Mouse (Mus musculus) kidney, postnatal 10 days (tissue): ENCODE data around the gene Tmem199.

Experiments
- DNase-seq: peaks from one replicate; pipeline ENCODE4 v3.0.0; 2021; ENCODE audit warnings: mixed read lengths

Tmem199 gene

DNA sequence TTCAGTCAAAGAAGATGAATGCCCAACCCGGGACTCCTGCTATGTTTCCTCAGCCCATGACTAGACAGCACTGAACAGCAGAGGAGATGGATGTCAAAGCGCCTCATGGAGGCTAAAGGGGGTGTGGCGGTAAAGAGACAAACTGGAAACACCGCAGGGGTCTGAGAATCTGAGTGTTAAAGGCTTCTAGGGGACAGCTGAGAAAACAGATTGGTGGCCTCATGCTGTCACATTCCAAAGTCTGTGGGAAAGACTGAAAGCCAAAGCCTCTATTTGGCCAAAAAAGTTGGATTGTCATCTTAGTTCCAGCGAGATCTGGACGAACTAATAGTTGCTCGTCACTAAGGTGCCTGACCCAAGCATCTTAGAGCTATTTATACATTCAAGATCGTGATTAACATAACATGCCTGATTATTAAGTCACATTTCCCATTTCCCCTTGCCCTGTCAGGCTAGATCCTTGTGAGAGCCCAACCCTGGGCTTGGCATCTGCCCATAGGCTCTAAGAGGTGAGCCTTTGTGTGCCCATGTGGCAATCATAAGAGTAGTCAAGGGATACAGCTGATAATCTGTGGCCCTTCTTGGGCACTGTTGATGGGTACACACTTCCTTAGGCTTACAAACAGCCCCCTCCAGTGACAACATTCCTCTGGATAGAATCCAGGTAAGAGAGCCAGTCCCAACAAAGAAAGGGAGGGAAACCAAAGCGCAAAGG lies 11.4 kb upstream of the Tmem199 start:
- DNase-seq = peak; percentile 22

DNA sequence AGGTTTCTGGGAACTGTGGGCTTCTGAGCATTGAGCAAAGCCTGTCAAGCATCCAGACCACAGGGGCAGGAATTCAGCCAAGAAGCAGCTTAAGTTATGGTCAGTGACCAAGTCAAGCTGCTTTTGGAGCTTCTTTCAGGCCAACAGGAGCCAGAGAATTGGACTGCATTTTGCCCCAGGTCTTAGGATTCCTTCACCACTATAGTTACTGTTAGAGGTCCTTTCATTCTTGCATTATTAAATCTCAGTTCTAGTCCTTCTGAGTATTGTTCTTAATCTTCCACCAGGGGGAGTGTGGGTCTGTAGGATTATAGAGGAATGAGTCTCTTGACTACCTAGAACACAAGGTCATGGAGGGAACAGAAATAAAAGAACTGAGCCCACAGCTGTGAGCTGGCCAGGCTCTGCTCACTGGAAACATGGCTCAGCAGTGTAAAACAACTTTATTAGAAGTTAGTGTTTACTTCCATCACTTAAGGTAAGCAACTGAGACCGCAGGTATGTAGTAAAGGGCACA lies 10.6 kb upstream of the Tmem199 start:
- peak; percentile 55 for DNase-seq

GRCm38 (mm10) chr11:78521880-78522279 lies 9.9 kb upstream of the Tmem199 start:
- DNase-seq = no peak

- DNase-seq = no peak
Observed at GRCm38 (mm10) chr11:78518931-78519330, 7.0 kb upstream of the Tmem199 start.

DNA sequence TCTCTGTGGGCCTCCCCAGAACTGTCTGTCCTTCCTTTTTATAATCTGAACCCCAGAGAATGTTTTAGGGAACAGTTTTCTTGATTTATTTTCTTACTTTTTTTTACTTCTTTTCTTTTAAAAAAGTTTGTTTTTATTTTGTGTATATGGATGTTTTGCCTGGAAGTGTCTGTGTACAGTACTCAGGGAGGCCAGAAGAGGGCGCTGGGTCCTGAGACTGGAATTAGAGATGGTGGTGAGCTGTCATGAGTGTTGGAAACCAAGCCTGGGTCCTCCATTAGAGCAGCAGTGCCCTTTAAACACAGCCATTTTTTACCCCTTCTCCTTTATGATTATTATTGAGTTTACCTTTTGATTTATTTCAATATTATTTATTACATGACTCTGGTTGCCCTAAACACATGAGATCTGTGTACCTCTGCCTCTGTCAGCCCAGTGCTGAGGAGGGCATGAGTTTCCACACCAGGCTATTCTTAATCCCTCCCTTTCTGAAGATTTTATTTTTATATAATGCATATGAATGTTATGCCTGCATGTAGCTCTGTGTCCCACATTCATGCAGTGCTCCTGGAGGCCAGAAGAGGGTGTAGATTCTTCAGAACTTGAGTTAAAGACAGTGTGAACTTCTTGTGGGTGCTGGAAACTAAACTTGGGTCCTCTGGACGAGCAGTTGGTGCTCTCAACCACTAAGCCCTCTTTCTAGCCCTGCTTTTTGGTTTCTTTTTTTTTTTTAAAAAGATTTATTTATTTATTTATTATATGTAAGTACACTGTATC lies 3.8 kb upstream of the Tmem199 start:
- no peak for DNase-seq

GRCm38 (mm10) chr11:78513106-78513790 lies 1.3 kb upstream of the Tmem199 start:
- no peak for DNase-seq

- peak; percentile 51 for DNase-seq
Observed at GRCm38 (mm10) chr11:78509148-78509547, 2.8 kb downstream of the Tmem199 start.

DNA sequence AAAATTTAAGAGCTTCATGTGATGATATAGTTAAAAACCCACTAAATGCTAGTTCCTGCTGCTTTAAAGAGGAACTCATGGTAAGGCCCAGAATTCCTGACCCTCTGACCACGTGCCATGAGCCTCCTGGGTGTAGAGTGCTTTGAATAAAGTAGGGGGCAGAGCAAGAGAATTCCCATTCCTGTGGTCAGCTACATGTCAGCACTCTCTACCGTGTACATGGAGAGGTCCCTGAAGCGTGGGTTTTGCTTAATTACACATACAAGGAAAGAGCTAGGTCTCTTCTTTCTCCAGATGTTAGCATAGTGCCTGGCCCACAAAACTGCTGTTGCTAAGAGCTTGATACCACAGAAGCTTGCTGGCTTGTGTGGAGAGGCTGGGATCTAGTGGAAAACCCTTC lies 6.5 kb downstream of the Tmem199 start:
- no peak for DNase-seq

- DNase-seq = no peak
Observed at GRCm38 (mm10) chr11:78502909-78503650, 8.9 kb downstream of the Tmem199 start, which contains the start of gene Sebox. Gene Sebox, plus strand, starts transcription at chr11:78503447.

DNA sequence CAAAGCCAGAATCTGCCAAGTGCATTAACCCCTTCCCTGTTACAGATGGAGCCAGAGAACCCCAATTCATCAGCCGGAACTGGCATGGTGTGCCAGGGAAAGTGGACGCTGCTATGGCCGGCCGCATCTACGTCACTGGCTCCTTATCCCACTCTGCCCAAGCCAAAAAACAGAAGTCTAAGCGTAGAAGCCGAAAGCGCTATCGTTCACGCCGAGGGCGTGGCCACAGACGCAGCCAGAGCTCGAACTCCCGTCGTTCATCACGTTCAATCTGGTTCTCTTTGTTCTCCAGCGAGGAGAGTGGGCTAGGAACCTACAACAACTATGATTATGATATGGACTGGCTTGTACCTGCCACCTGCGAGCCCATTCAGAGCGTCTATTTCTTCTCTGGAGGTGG lies 10.4 kb downstream of the Tmem199 start:
- no peak for DNase-seq

DNA sequence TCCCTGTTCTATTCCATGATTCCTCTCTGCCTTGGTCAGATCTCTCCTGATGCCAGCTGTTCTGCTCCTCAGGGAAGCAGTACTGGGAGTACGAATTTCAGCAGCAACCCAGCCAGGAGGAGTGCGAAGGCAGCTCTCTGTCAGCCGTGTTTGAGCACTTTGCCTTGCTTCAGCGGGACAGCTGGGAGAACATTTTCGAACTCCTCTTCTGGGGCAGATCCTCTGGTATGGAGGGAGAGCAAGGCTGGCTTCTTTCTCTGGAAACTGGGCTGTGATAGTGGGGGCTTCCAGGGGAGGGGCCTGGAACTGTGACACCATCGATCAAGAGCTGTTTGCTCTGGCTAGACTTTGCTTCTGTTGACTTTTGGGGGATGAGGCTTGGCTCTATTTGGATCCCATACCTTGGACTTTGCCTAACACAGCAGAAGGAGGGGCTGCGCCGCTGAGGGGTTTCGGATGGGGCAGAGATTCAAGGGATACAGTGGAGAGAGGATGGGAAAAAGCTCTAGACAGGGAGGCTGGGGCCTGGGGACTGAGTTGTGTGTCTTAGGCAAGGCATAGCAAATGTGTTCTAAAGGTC lies 11.3 kb downstream of the Tmem199 start:
- no peak for DNase-seq

DNA sequence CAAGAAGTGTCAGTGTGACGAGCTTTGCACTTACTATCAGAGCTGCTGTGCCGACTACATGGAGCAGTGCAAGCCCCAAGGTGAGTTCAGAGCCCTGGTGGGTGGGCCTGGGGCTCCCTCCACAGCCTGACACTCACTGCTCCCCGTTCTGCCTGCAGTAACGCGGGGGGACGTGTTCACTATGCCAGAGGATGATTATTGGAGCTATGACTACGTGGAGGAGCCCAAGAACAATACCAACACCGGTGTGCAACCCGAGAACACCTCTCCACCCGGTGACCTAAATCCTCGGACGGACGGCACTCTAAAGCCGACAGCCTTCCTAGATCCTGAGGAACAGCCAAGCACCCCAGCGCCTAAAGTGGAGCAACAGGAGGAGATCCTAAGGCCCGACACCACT lies 12.4 kb downstream of the Tmem199 start:
- DNase-seq = no peak

- no peak for DNase-seq
Observed at GRCm38 (mm10) chr11:78499004-78499403, 13.0 kb downstream of the Tmem199 start, which contains the start of gene Vtn. Gene Vtn, plus strand, starts transcription at chr11:78499091.

GRCm38 (mm10) chr11:78497544-78498522 lies 14.1 kb downstream of the Tmem199 start, which contains the start of gene Sarm1:
Gene Sarm1, minus strand, starts transcription at chr11:78497754.
- peak; percentile 94 for DNase-seq

- peak; percentile 53 for DNase-seq
Observed at GRCm38 (mm10) chr11:78497071-78497541, 14.9 kb downstream of the Tmem199 start.

DNA sequence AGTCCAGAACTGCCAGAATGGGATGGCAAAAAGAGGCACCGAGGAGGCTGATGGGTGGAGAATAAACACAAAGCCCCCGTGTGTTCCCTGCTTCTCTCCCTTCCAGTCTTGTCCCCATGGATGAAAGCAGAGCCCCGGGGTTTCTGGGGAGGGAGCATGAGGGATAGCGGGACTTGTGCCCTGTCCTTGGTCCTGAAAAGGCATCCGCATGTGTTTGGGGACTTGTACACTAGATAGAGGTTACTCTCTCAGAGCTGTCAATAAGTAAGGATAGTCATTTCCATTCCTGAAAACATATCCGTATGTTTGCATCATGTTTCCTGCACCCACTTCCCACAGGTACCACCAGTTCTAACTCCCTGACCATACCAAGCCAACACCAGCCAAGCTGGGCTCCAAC lies 16.1 kb downstream of the Tmem199 start:
- peak; percentile 80 for DNase-seq

DNA sequence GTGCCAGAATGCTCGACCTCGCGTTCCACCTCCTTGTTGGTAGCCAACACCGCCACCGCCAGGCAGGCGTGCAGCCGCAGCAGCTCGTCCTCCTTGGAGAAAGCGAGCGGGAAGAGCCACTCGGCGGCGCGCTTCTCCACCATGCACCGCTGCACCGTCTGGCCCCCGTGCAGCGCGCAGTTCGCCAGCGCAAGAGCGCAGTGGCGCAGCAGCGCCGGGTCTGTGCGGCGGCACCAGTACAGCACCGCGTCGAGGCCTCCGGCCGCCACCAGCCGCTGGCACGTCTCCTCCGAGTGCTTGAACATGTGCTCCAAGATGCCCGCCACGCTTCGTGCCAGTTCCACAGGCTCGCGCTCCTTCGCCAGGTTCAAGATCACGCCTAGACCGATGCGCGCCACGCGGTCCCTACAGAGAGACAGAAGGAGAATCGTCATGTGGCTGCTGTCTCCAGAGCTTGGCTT lies 21.2 kb downstream of the Tmem199 start:
- peak; percentile 35 for DNase-seq

GRCm38 (mm10) chr11:78488168-78488567 lies 23.8 kb downstream of the Tmem199 start:
- DNase-seq = peak; percentile 84

DNA sequence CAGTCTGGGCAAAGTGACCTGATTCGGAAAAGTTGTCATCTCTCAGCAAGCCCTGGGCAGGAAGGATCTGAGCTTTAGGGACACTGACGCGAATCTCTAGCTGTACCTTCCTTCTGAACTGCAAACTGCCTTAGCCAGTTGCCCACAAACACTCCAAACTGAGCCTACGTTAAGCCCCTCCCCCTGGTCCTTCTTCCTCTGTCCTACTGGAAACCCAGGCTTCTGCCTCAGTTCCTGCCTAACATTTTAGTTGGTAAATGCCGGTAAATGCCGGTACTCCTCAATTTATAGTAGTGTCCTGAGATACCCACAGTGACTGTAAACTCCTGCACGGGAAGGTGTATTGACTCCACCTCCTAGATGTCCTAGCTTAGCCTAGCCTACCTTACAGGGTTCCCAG lies 28.3 kb downstream of the Tmem199 start:
- no peak for DNase-seq

GRCm38 (mm10) chr11:78475289-78475688 lies 36.7 kb downstream of the Tmem199 start:
- DNase-seq = peak; percentile 3
